Mouse (Mus musculus) liver, embryonic 11.5 days (tissue): ENCODE measurements around the gene Il10. TPM values are rescaled to one million over a fixed set of nuclear protein-coding genes. Genes with fewer than 3 reads are reported as not detected.
"Not testable (repeated sequence)": the region's sequence is repeated elsewhere in the genome, so short reads cannot be mapped to it uniquely, and the experiment has no call there.

ENCODE experiments used
- ATAC-seq: fragments of 200-750 bp; cut with Nextera tagmentation; replicated peaks from 2 replicates; pipeline ENCODE4 v1.8.0; 2017; ENCODE audit warnings: moderate number of reproducible peaks, mild to moderate bottlenecking, moderate TSS enrichment, moderate library complexity; ENCODE audit not compliant: low FRiP score
- DNase-seq: peaks from one replicate; pipeline ENCODE4 v3.0.0-alpha.2; 2017; ENCODE audit warnings: low spot score
- H3K27ac ChIP-seq: fragments of 300-500 bp; sonication (generic); 2 replicates; pipeline ENCODE4 v1.5.1; 2014; ENCODE audit warnings: mild to moderate bottlenecking, low read depth, low read length, control low read depth
- H3K27me3 ChIP-seq: fragments of 300-500 bp; sonication (generic); replicated peaks from 2 replicates; pipeline ENCODE4 v1.6.1; 2014; ENCODE audit warnings: low read length, mixed read lengths; ENCODE audit not compliant: control insufficient read depth, insufficient read depth
- H3K36me3 ChIP-seq: fragments of 300-500 bp; sonication (generic); 2 replicates; pipeline ENCODE4 v1.6.1; 2014; ENCODE audit warnings: mild to moderate bottlenecking, low read length, moderate library complexity, mixed read lengths; ENCODE audit not compliant: control insufficient read depth, insufficient read depth
- H3K4me1 ChIP-seq: fragments of 300-500 bp; sonication (generic); replicated peaks from 2 replicates; pipeline ENCODE4 v1.6.1; 2014; ENCODE audit warnings: low read length, mixed read lengths; ENCODE audit not compliant: control insufficient read depth, insufficient read depth
- H3K4me2 ChIP-seq: fragments of 300-500 bp; sonication (generic); 2 replicates; pipeline ENCODE4 v1.6.1; 2014; ENCODE audit warnings: mild to moderate bottlenecking, control low read depth, moderate library complexity
- H3K4me3 ChIP-seq: fragments of 300-500 bp; sonication (generic); 2 replicates; pipeline ENCODE4 v1.5.1; 2014; ENCODE audit warnings: low read depth, low read length, control low read depth
- H3K9ac ChIP-seq: fragments of 300-500 bp; sonication (generic); 2 replicates; pipeline ENCODE4 v1.6.1; 2014; ENCODE audit warnings: low read depth, low read length, control low read depth
- H3K9me3 ChIP-seq: fragments of 300-500 bp; sonication (generic); 2 replicates; pipeline ENCODE4 v1.6.1; 2016; ENCODE audit warnings: low read length, inconsistent platforms, mixed read lengths; ENCODE audit not compliant: control insufficient read depth
- WGBS: fragments of 180-500 bp; shearing (Covaris S2); extraction: QIAGEN DNeasy Blood & Tissue Kit; methylation state at CpG from one replicate; pipeline ENCODE4 v1.1.7; 2014; 5-methylcytosine and 5-hydroxymethylcytosine counted together
- polyA plus RNA-seq: library from polyadenylated mRNA; unstranded; fragments of >200 nt; fragmentation: Nextera tagmentation; extraction: Ambion mirVana; gene quantifications from 2 replicates; pipeline ENCODE4 v1.2.1, GENCODE M21; 2014

Gene Il10
- polyA plus RNA-seq, 1 experiment from 2014 or later, result not detected

DNA sequence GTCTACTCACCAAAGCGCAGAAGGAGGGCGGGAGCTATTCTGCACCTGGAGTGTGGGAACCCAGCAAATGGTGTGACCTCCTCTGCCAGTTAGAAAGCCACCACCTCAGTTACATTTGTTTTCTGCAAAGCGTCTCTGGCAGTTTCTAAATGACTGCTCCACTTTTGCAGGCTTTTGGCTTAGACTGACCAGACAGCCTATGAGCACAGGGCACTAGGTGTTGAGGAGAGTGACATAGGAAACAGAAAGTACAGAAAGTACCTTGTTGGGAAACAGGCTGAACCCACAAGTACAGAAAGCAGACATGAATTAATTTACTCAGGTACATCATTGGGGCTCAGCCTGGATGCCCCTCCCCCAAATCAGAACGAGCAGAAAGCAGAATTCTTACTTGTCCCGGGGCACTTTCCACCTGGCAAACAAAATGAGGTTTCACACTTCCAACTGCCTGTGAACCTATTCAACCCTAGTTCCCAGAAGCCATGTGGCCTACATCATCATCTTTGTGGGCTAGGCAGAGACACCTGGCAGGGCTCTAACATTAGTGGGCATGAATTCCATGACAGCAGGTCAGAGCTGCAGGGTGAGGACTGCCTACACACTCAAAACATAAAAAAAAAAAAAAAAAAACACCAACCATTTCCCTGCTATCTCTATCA lies 3.1 kb downstream of the Il10 start:
- Histone ChIP-seq H3K9ac (no peak overlapping the region), H3K9me3 (no peaks in the 10 kb centered on the region), H3K4me1 (peaks cover 5% of the 10 kb centered on the region; the same call in 1 of the 2 replicates), H3K4me3 (no peak overlapping the region), H3K4me2 (no peak overlapping the region), H3K27me3 (peaks cover 3% of the 10 kb centered on the region; the same call in 1 of the 2 replicates), H3K27ac (no peak overlapping the region), H3K36me3 (no peaks in the 10 kb centered on the region)
- 63% methylated on average over 5 of the region's 5 CpGs for WGBS
- DNase-seq (no peak), ATAC-seq (no peak)

DNA sequence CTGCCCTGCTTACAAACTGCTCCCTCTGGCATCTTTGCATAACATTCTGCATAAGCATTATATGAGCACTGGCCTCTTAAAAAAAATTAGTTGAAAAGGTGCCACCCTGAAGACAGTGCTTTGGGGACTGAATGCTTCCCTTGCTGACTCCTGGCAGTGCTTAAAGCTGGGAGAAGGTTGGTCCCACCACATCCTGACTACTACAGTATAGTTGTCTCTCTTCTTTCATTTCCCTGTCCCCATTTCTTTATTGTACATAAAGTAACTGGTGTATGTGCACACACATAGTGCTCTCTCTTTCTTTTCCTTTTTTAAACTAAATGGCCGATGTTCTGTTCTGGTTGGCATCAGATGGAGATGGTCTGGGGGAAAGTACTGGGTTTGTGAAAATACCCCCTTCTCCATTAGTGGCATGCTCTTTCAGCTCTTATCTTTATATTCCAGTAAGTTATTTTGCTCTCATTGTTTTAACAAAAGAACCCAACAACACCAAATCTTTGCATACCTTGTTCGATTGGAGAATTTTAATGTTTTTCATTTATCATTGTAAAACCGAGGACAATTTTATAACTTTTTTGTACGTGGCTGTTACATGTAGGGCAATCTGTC lies 3.7 kb downstream of the Il10 start:
- 81% methylated on average over 4 of the region's 4 CpGs for WGBS
- H3K27me3 ChIP-seq, H3K9me3 ChIP-seq: not testable (repeated sequence)

DNA sequence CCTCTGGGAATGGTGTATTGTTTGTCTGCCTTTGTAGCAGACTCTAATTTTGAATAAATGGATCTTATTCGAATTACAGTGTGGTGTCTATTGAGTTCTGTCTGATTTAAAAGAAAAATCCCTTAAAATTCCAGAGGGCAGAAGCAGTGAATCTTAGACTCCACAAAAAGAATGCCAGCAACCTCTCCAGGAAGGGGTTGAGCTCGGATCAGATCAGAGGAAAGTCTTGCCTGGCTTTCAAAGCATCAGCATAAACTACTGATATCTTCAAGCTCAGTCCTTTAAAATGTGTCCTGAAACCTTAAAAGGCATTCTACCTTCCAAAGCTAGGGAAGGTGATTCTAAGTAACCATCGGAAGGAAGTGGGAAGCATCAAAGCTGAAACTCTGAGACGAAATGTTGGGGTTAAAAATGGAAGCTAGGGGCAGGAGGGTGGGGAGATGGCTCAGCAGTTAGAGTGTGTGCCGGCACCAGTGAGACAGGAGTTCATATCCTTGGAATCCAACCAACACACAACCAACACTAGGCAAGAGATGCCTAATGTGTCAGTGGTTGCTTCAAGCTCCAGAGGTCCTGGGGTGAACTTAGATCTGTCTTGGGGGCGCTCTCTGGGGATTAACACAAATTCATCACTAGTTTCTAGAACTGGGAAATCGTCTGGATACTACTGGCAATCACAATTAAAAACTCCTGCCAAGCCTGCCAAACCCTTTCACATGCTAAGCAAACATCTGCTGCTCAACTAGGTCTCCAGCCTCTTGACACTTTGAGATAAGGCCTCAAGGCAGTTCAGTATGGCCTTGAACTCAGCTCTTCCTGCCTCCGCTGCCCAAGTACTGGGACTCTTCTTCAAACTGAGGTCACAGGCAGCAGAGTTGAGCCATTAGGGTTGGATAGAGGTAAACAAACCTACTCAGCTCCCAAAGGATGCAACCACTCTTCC lies 5.5 kb downstream of the Il10 start:
- H3K4me2 ChIP-seq, result no peak overlapping the region
- H3K9ac ChIP-seq, result no peak overlapping the region
- H3K27me3 ChIP-seq, result peaks cover 3% of the 10 kb centered on the region; the same call in 1 of the 2 replicates
- ATAC-seq (peak; percentile 47), DNase-seq (no peak)
- H3K36me3 ChIP-seq, result no peaks in the 10 kb centered on the region
- WGBS, result 61% methylated on average over 8 of the region's 8 CpGs
- no peak overlapping the region for H3K27ac ChIP-seq
- no peak overlapping the region for H3K4me3 ChIP-seq
- H3K9me3 ChIP-seq, result no peaks in the 10 kb centered on the region
- peaks cover 9% of the 10 kb centered on the region; the same call in 1 of the 2 replicates for H3K4me1 ChIP-seq

More for the DNA sequence above, 3.7 kb downstream of the Il10 start:
- H3K4me3 ChIP-seq, DNase-seq, H3K36me3 ChIP-seq, H3K4me2 ChIP-seq, H3K27ac ChIP-seq, ATAC-seq, H3K4me1 ChIP-seq, H3K9ac ChIP-seq: not testable (repeated sequence)

DNA sequence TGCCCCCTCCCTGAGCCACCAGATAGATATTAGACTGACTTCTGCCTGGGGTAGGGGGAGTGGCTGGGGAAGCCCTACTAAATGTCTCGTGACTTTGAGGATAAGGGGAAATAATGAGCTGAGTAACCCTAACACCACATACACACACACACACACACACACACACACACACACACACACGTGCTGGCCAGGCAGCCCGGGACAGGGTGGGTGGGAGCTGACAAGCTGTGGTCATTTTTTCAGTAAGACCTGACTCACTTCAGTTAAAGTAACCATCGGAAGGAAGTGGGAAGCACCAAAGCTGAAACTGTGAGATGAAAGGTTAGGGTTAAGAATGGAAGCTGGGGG lies 6.2 kb downstream of the Il10 start:
- peak; percentile 13; the same call in 1 of the 2 replicates for ATAC-seq
- H3K9ac ChIP-seq, result no peak overlapping the region
- H3K27me3 ChIP-seq, result peaks cover 3% of the 10 kb centered on the region; the same call in 1 of the 2 replicates
- H3K27ac ChIP-seq, result no peak overlapping the region
- no peak overlapping the region for H3K4me3 ChIP-seq
- H3K36me3 ChIP-seq, result no peaks in the 10 kb centered on the region
- H3K9me3 ChIP-seq, result no peaks in the 10 kb centered on the region
- H3K4me2 ChIP-seq, result no peak overlapping the region
- 20% methylated on average over 4 of the region's 4 CpGs for WGBS
- DNase-seq, result no peak
- peaks cover 9% of the 10 kb centered on the region; the same call in 1 of the 2 replicates for H3K4me1 ChIP-seq

DNA sequence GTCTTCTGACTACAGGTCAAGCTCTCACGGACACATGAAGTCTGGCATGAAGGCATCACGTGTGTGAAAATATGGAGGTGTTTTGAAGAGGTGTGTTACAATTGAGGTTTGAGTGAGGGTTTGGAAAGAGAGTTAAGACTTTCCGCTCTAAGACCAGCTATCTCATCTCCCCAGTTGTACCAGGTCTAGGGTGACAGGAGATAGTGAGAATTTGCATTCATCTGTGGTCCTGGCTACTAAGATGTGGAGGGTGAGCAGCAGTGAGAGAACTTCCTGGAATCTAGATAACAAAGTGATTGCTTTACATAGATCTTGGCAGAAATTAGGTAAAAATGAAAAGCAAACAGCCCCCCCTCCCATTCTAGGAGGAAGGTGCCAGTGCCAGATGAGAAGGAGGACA lies 9.6 kb downstream of the Il10 start:
- no peak overlapping the region for H3K9ac ChIP-seq
- H3K27ac ChIP-seq, result no peak overlapping the region
- 53% methylated on average over 3 of the region's 3 CpGs for WGBS
- no peaks in the 10 kb centered on the region for H3K27me3 ChIP-seq
- H3K9me3 ChIP-seq, result no peaks in the 10 kb centered on the region
- H3K36me3 ChIP-seq, result no peaks in the 10 kb centered on the region
- ATAC-seq (peak; percentile 91), DNase-seq (no peak)
- peaks cover 9% of the 10 kb centered on the region; the same call in 1 of the 2 replicates for H3K4me1 ChIP-seq
- no peak overlapping the region for H3K4me2 ChIP-seq
- no peak overlapping the region for H3K4me3 ChIP-seq

DNA sequence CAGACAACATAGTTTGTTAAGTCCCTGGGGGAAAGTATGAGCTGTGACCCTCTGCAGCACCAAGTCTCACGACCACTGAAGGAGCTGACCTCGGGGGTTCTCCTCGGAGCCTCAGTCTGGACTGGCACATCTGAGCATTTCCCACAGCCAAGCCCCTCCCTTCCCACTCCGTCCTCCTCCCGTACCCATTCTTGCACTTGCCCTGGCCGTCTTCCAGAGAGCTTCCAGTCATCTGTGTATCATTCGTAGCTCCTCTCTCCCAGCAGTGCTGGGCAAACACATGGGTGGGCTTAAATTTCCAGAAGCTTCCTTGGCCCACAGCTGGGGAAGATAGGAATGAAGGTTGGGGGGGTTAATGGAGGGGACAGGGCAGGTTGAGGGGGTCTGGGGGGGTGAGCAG lies 10.6 kb downstream of the Il10 start:
- no peak overlapping the region for H3K9ac ChIP-seq

DNA sequence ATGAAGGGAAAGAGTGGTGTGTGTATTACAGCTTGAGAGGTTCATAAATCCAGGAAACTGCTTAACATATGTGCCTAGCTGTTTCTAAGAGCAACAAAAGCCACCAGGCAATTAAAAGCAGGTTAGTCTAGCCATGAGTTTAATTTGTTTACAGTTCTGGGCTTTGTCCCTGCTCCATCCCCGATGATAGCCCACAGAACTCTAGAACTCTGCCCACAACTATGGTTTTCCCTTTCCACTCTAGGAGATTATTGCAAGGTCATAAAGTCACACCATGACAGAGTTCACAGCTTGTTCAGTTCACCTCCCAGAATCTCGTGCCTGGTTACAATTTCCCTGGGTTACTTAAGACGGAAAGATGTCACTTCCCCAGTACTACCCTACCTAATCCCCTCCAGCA lies 11.6 kb downstream of the Il10 start:
- no peak overlapping the region for H3K4me2 ChIP-seq
- H3K4me3 ChIP-seq, result no peak overlapping the region
- WGBS, result 57% methylated on average over 3 of the region's 3 CpGs
- H3K9me3 ChIP-seq, result no peaks in the 10 kb centered on the region
- H3K4me1 ChIP-seq, result 0 out of 2 replicates have a peak, but pooled peaks cover 4% of the 10 kb centered on the region
- H3K27me3 ChIP-seq, result no peaks in the 10 kb centered on the region
- H3K9ac ChIP-seq, result no peak overlapping the region
- no peak for DNase-seq
- no peaks in the 10 kb centered on the region for H3K36me3 ChIP-seq
- no peak overlapping the region for H3K27ac ChIP-seq
- ATAC-seq, result no peak

More for the DNA sequence above, 10.6 kb downstream of the Il10 start:
- no peak overlapping the region for H3K27ac ChIP-seq
- H3K27me3 ChIP-seq, result no peaks in the 10 kb centered on the region
- H3K36me3 ChIP-seq, result no peaks in the 10 kb centered on the region
- no peak overlapping the region for H3K4me3 ChIP-seq
- 61% methylated on average over 7 of the region's 7 CpGs for WGBS
- H3K9me3 ChIP-seq, result no peaks in the 10 kb centered on the region
- peaks cover 7% of the 10 kb centered on the region; the same call in 1 of the 2 replicates for H3K4me1 ChIP-seq
- ATAC-seq (no peak), DNase-seq (no peak)
- no peak overlapping the region for H3K4me2 ChIP-seq

DNA sequence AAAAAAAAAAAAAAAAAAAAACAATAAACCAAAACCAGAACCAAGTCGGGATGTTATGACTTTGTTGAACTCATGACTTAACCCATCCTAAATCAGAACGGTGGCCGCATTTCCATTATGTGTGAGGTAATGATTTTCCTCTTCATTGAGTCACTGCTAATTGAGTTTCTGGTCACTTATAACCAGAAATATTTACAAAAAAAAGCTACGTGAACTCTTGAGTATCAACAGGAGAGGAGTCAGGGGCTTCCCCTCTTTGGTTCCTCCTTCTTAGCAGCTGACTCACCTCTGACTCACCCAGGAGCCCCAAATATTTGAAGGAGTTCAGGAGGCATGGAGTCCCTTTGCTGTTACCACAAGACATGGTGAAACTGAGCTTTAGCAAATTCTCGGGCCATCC lies 18.4 kb downstream of the Il10 start:
- DNase-seq, result no peak
- Histone ChIP-seq H3K9me3 (no peaks in the 10 kb centered on the region), H3K27me3 (no peaks in the 10 kb centered on the region), H3K36me3 (no peaks in the 10 kb centered on the region), H3K4me2 (no peak overlapping the region), H3K4me1 (no peaks in the 10 kb centered on the region), H3K27ac (no peak overlapping the region), H3K9ac (no peak overlapping the region), H3K4me3 (no peak overlapping the region)
- 80% methylated on average over 5 of the region's 5 CpGs for WGBS
- no peak for ATAC-seq
